Mouse (Mus musculus) forebrain, embryonic 10.5 days (tissue): ENCODE measurements around the gene Wdr31. TPM values are rescaled to one million over a fixed set of nuclear protein-coding genes. Genes with fewer than 3 reads are reported as not detected.
"Not testable (repeated sequence)": the region's sequence is repeated elsewhere in the genome, so short reads cannot be mapped to it uniquely, and the experiment has no call there.

Experiments
- DNase-seq: peaks from one replicate; pipeline ENCODE4 v3.0.0-alpha.2; 2017; ENCODE audit warnings: low spot score; ENCODE audit errors: extremely low spot score
- H3K27ac ChIP-seq: fragments of 300-500 bp; sonication (generic); 2 replicates; pipeline ENCODE4 v1.5.1; 2016; ENCODE audit warnings: mild to moderate bottlenecking
- H3K27me3 ChIP-seq: fragments of 300-500 bp; sonication (generic); 2 replicates; pipeline ENCODE4 v1.6.1; 2016; ENCODE audit warnings: mild to moderate bottlenecking; ENCODE audit not compliant: poor library complexity, severe bottlenecking
- H3K36me3 ChIP-seq: fragments of 300-500 bp; sonication (generic); replicated peaks from 2 replicates; pipeline ENCODE4 v1.6.1; 2016; ENCODE audit warnings: mild to moderate bottlenecking, moderate library complexity
- H3K4me1 ChIP-seq: fragments of 300-500 bp; sonication (generic); 2 replicates; pipeline ENCODE4 v1.6.1; 2016
- H3K4me3 ChIP-seq: fragments of 300-500 bp; sonication (generic); 2 replicates; pipeline ENCODE4 v1.5.1; 2016; ENCODE audit warnings: mild to moderate bottlenecking, moderate library complexity
- H3K9me3 ChIP-seq: fragments of 300-500 bp; sonication (generic); 2 replicates; pipeline ENCODE4 v1.6.1; 2016; ENCODE audit warnings: mild to moderate bottlenecking, moderate library complexity
- WGBS: fragments of 180-500 bp; shearing (Covaris S2); methylation state at CpG from one replicate; pipeline ENCODE4 v1.1.7; 2016; 5-methylcytosine and 5-hydroxymethylcytosine counted together
- polyA plus RNA-seq: library from polyadenylated mRNA; unstranded; fragments of >200 nt; fragmentation: Nextera tagmentation; extraction: Ambion mirVana; gene quantifications from 2 replicates; pipeline ENCODE4 v1.2.1, GENCODE M21; 2016

The Wdr31 gene
- polyA plus RNA-seq, 1 experiment from 2014 or later, result 17.4 TPM

- Histone ChIP-seq H3K9me3 (no peaks in the 10 kb centered on the region), H3K27ac (no peak overlapping the region), H3K4me3 (no peak overlapping the region), H3K27me3 (peaks cover 4% of the 10 kb centered on the region), H3K36me3 (no peaks in the 10 kb centered on the region), H3K4me1 (peaks cover 8% of the 10 kb centered on the region; the same call in 1 of the 2 replicates)
- DNase-seq, result no peak
- WGBS, result 94% methylated on average over 5 of the region's 5 CpGs
These were observed 16.5 kb upstream of the Wdr31 start for GRCm38 (mm10) chr4:62487172-62487571.

- H3K4me3 ChIP-seq, result no peak overlapping the region
- H3K9me3 ChIP-seq, result no peaks in the 10 kb centered on the region
- H3K27ac ChIP-seq, result no peak overlapping the region
- H3K27me3 ChIP-seq, result peaks cover 14% of the 10 kb centered on the region
- no peaks in the 10 kb centered on the region for H3K36me3 ChIP-seq
- H3K4me1 ChIP-seq, result peaks cover 8% of the 10 kb centered on the region; the same call in 1 of the 2 replicates
- DNase-seq, result no peak
- WGBS, result 90% methylated on average over 15 of the region's 15 CpGs
These were observed 15.5 kb upstream of the Wdr31 start for GRCm38 (mm10) chr4:62486162-62486696.

- Histone ChIP-seq H3K4me3 (no peak overlapping the region), H3K4me1 (peaks cover 8% of the 10 kb centered on the region; the same call in 1 of the 2 replicates), H3K36me3 (no peaks in the 10 kb centered on the region), H3K27ac (no peak overlapping the region), H3K9me3 (no peaks in the 10 kb centered on the region), H3K27me3 (peaks cover 20% of the 10 kb centered on the region)
- WGBS, result 89% methylated on average over 8 of the region's 8 CpGs
- DNase-seq, result no peak
These were observed 14.9 kb upstream of the Wdr31 start for GRCm38 (mm10) chr4:62485450-62486161.

- Histone ChIP-seq H3K27ac (no peak overlapping the region), H3K9me3 (no peaks in the 10 kb centered on the region), H3K4me3 (no peak overlapping the region), H3K36me3 (no peaks in the 10 kb centered on the region), H3K4me1 (peaks cover 13% of the 10 kb centered on the region), H3K27me3 (peaks cover 27% of the 10 kb centered on the region)
- no peak for DNase-seq
- 80% methylated on average over 3 of the region's 3 CpGs for WGBS
These were observed 14.2 kb upstream of the Wdr31 start for GRCm38 (mm10) chr4:62484928-62485327.

GRCm38 (mm10) chr4:62480709-62481605 is 10.3 kb upstream of the Wdr31 start:
- Histone ChIP-seq H3K4me3 (no peak overlapping the region; the same call in 1 of the 2 replicates), H3K4me1 (peaks cover 14% of the 10 kb centered on the region), H3K27ac (no peak overlapping the region), H3K36me3 (no peaks in the 10 kb centered on the region), H3K9me3 (no peaks in the 10 kb centered on the region), H3K27me3 (peaks cover 59% of the 10 kb centered on the region)
- DNase-seq, result no peak
- 53% methylated on average over 10 of the region's 10 CpGs for WGBS

- peak; percentile 36 for DNase-seq
- Histone ChIP-seq H3K27me3 (peaks cover 61% of the 10 kb centered on the region), H3K27ac (no peak within 1 kb of the TSS), H3K36me3 (no peaks in the 10 kb centered on the region), H3K9me3 (no peaks in the 10 kb centered on the region), H3K4me1 (peaks cover 14% of the 10 kb centered on the region), H3K4me3 (peak within 1 kb of the TSS; percentile 59)
- under 1% methylated on average over 71 of the region's 71 CpGs for WGBS
These were observed 9.4 kb upstream of the Wdr31 start, which contains the start of gene Bspry for GRCm38 (mm10) chr4:62479937-62480708. Gene Bspry, plus strand, starts transcription at chr4:62480053.

GRCm38 (mm10) chr4:62479593-62479936 is 8.9 kb upstream of the Wdr31 start:
- 13% methylated on average over 11 of the region's 11 CpGs for WGBS
- Histone ChIP-seq H3K4me1 (peaks cover 14% of the 10 kb centered on the region), H3K27me3 (peaks cover 64% of the 10 kb centered on the region)

GRCm38 (mm10) chr4:62477542-62478244 is 7.0 kb upstream of the Wdr31 start:
- H3K27ac ChIP-seq, result no peak overlapping the region
- no peak overlapping the region for H3K4me3 ChIP-seq
- H3K4me1 ChIP-seq, result peaks cover 14% of the 10 kb centered on the region
- H3K36me3 ChIP-seq, result no peaks in the 10 kb centered on the region
- no peaks in the 10 kb centered on the region for H3K9me3 ChIP-seq
- WGBS, result 83% methylated on average over 6 of the region's 6 CpGs
- no peak for DNase-seq
- peaks cover 64% of the 10 kb centered on the region for H3K27me3 ChIP-seq

More at GRCm38 (mm10) chr4:62479593-62479936, 8.9 kb upstream of the Wdr31 start:
- H3K4me3 ChIP-seq, result peak overlapping the region; percentile 59
- H3K36me3 ChIP-seq, H3K27ac ChIP-seq, H3K9me3 ChIP-seq, DNase-seq: not testable (repeated sequence)

- 91% methylated on average over 6 of the region's 6 CpGs for WGBS
- Histone ChIP-seq H3K27me3 (peaks cover 49% of the 10 kb centered on the region), H3K36me3 (no peaks in the 10 kb centered on the region), H3K4me3 (no peak overlapping the region), H3K27ac (no peak overlapping the region), H3K4me1 (peaks cover 17% of the 10 kb centered on the region), H3K9me3 (no peaks in the 10 kb centered on the region)
- DNase-seq, result no peak
These were observed 5.1 kb upstream of the Wdr31 start for GRCm38 (mm10) chr4:62475793-62476192.

- Histone ChIP-seq H3K27ac (no peak overlapping the region), H3K4me1 (peaks cover 21% of the 10 kb centered on the region), H3K27me3 (peaks cover 43% of the 10 kb centered on the region), H3K36me3 (no peaks in the 10 kb centered on the region), H3K4me3 (no peak overlapping the region), H3K9me3 (no peaks in the 10 kb centered on the region)
- no peak for DNase-seq
- WGBS, result 83% methylated on average over 2 of the region's 2 CpGs
These were observed 4.4 kb upstream of the Wdr31 start for GRCm38 (mm10) chr4:62475131-62475530.

GRCm38 (mm10) chr4:62472071-62472470 is 1.4 kb upstream of the Wdr31 start:
- peaks cover 10% of the 10 kb centered on the region for H3K36me3 ChIP-seq
- H3K9me3 ChIP-seq, result peaks cover 4% of the 10 kb centered on the region; the same call in 1 of the 2 replicates
- WGBS, result 95% methylated on average over 2 of the region's 2 CpGs
- H3K4me3 ChIP-seq, result no peak overlapping the region
- no peak overlapping the region for H3K27ac ChIP-seq
- H3K27me3 ChIP-seq, result 0 out of 2 replicates have a peak, but pooled peaks cover 16% of the 10 kb centered on the region
- no peak for DNase-seq
- H3K4me1 ChIP-seq, result peaks cover 13% of the 10 kb centered on the region
